ENCODE assay signal across 28 mouse cellular contexts in the genomic region with DNA sequence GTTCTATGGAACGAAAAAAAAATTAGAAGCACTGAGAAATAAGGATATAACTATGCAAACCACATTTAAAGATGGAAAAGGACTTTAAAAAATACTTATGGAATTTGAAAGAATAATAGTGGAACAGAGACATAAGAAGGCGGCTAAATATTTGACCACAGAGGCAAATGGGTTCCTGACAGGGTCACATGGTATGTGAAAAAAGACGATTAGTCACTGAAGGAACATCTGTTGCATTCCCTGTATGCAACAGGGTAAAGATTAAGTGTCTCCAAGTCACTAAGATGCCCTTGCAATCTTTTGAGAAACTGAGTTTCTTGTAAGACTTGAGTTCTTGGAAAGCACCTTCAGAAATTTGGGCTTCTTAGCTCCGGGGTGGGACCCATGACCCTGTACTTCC. TPM values are rescaled to one million over a fixed set of nuclear protein-coding genes. Genes with fewer than 3 reads are reported as not detected.
A peak's percentile ranks its signal among the peaks of the same experiment; 100 is the strongest.
DNase-seq lines count a peak whose midpoint lies in the region; ATAC-seq and TF ChIP-seq lines count a peak whose summit lies in the region.
"Had no signal": no experiment of that assay in that cellular context is flagged by ENCODE, and none has a peak within 500 bp of the region (broad histone marks: within the 10 kb centered on the region; RNA-seq: fewer than 3 reads in every experiment).

No protein-coding gene starts in this region.

- peak; percentile 53 for DNase-seq in 3T3-L1 (ENCODE audit: low read depth, low spot score)
- DNase-seq in 416B (ENCODE audit: low read depth) = peak; percentile 36
- DNase-seq in NIH3T3 (ENCODE audit: low read depth) = peak; percentile 45
- no peak for DNase-seq in hindbrain, embryonic 11.5 days (ENCODE audit: low spot score)
- DNase-seq in lung, postnatal 25 days (ENCODE audit: low spot score) = no peak
- DNase-seq: adrenal gland, adult 2 months; adrenal gland, postnatal 14 days; B cell, adult 2 months; cerebellum, adult 11 months; cerebellum, adult 2 months; cerebellum, adult 9-11 months; cerebellum, postnatal 25 days; forebrain, postnatal 0 days; gastrocnemius, postnatal 25 days; heart, adult 2 months; heart, postnatal 14 days; kidney, adult 18-20 months; kidney, adult 9 months had no signal

- no peaks in the 10 kb centered on the region for H3K9me3 ChIP-seq in hindbrain, embryonic 11.5 days (ENCODE audit: control insufficient read depth, low read length)
- H3K9me3 ChIP-seq: heart, embryonic 10.5 days; heart, embryonic 13.5 days; hindbrain, embryonic 13.5 days had no signal

- H3K27ac ChIP-seq in embryonic fibroblast, embryonic 13.5 days (ENCODE audit: insufficient read depth, low read length) = peak overlapping the region; percentile 100
- H3K27ac ChIP-seq in hindbrain, embryonic 11.5 days (ENCODE audit: low read depth, low read length) = no peak overlapping the region
- H3K27ac ChIP-seq: heart, adult 2 months; heart, embryonic 10.5 days; heart, embryonic 13.5 days; hindbrain, embryonic 13.5 days had no signal

- peaks cover 17% of the 10 kb centered on the region for H3K4me1 ChIP-seq in embryonic fibroblast, embryonic 13.5 days (ENCODE audit: control insufficient read depth, insufficient read depth, low read length)
- H3K4me1 ChIP-seq in hindbrain, embryonic 11.5 days (replicated peaks; ENCODE audit: control insufficient read depth, insufficient read depth, low read length) = no peaks in the 10 kb centered on the region
- H3K4me1 ChIP-seq: heart, embryonic 10.5 days; heart, embryonic 13.5 days; hindbrain, embryonic 13.5 days had no signal

- H3K9ac ChIP-seq in hindbrain, embryonic 11.5 days (ENCODE audit: low read depth, low read length) = no peak overlapping the region
- H3K9ac ChIP-seq: forebrain, postnatal 0 days; heart, embryonic 13.5 days; hindbrain, embryonic 13.5 days had no signal

- no peak for TF ChIP-seq CTCF in embryonic fibroblast, embryonic 13.5 days (IDR thresholded peaks at IDR 0.05; ENCODE audit: borderline replicate concordance, insufficient read depth, low read length)

- TF ChIP-seq POLR2A in embryonic fibroblast, embryonic 13.5 days (IDR thresholded peaks at IDR 0.05; ENCODE audit: low read depth, low read length) = no peak

- no peak for ATAC-seq in hindbrain, embryonic 11.5 days (ENCODE audit: low FRiP score)
- ATAC-seq in inflammation-experienced regulatory T-cells, adult 6 months = no peak
- ATAC-seq: CD4-positive, CD25-positive, alpha-beta regulatory T cell, adult 4 months; forebrain, embryonic 14.5 days; forebrain, postnatal 0 days; hindbrain, embryonic 16.5 days; intestine, embryonic 16.5 days had no signal

- no peak overlapping the region for H3K4me2 ChIP-seq in hindbrain, embryonic 11.5 days (replicated peaks; ENCODE audit: low read depth, low read length)
- H3K4me2 ChIP-seq: heart, embryonic 13.5 days; hindbrain, embryonic 13.5 days had no signal

- no peak overlapping the region for H3K4me3 ChIP-seq in embryonic fibroblast, embryonic 13.5 days (ENCODE audit: insufficient read depth, low read length)
- no peak overlapping the region for H3K4me3 ChIP-seq in hindbrain, embryonic 11.5 days (ENCODE audit: low read depth, low read length)
- H3K4me3 ChIP-seq: heart, adult 2 months; heart, embryonic 10.5 days; heart, embryonic 13.5 days; hindbrain, embryonic 13.5 days had no signal

- WGBS in hindbrain, embryonic 11.5 days = 94% methylated on average over 4 of the region's 4 CpGs

- H3K27me3 ChIP-seq in hindbrain, embryonic 11.5 days (ENCODE audit: control insufficient read depth, insufficient read depth, low read length) = no peaks in the 10 kb centered on the region
- H3K27me3 ChIP-seq: heart, embryonic 13.5 days; hindbrain, embryonic 13.5 days; Patski had no signal

- no peaks in the 10 kb centered on the region for H3K36me3 ChIP-seq in hindbrain, embryonic 11.5 days (ENCODE audit: control insufficient read depth, insufficient read depth, low read length)
- H3K36me3 ChIP-seq: heart, embryonic 10.5 days; heart, embryonic 13.5 days; hindbrain, embryonic 13.5 days had no signal

RNA-seq across cellular contexts. Expression of gene Kcnj15, which starts 27.7 kb away (rescaled TPM):
- polyA plus RNA-seq in embryonic fibroblast, embryonic 13.5 days (2011; ENCODE audit: insufficient read length, low read depth, missing spikeins) = 36.3 and 51.2 TPM in 2 replicates
- 0.28 TPM in 2 replicates for polyA plus RNA-seq in hindbrain, embryonic 11.5 days (2014; fragmentation: Nextera tagmentation; extraction: Ambion mirVana)
- under 1 TPM; 0.19 to 0.86 (median 0.36) TPM for polyA plus RNA-seq in inflammation-experienced regulatory T-cells, adult 6 months (2017; shearing (Covaris generic))
- polyA plus RNA-seq: cerebellum, adult 2 months had no signal

Comparison
In these comparisons a context has a peak if more than half of its experiments do, and no peak if none do; other contexts are left out.
1. DNase-seq: peak in 3T3-L1 (single experiment), 416B (single experiment) and NIH3T3 (single experiment); none in hindbrain, embryonic 11.5 days (single experiment) and lung, postnatal 25 days (single experiment).
2. RNA of gene Kcnj15, which starts 27.7 kb away (polyA plus RNA-seq): 36.3 to 51.2 TPM in embryonic fibroblast, embryonic 13.5 days; 0.19 to 0.86 TPM in inflammation-experienced regulatory T-cells, adult 6 months and 0.28 TPM in hindbrain, embryonic 11.5 days; every median in the first group is over 10 times any median in the second.